Mouse (Mus musculus): ENCODE data around the gene Gm13030. TPM values are rescaled to one million over a fixed set of nuclear protein-coding genes. Genes with fewer than 3 reads are reported as not detected.
"Not testable (repeated sequence)": the region's sequence is repeated elsewhere in the genome, so short reads cannot be mapped to it uniquely, and the experiment has no call there.

Gm13030 gene
- total RNA-seq, 2 experiments from 2014 or later: not detected

DNA sequence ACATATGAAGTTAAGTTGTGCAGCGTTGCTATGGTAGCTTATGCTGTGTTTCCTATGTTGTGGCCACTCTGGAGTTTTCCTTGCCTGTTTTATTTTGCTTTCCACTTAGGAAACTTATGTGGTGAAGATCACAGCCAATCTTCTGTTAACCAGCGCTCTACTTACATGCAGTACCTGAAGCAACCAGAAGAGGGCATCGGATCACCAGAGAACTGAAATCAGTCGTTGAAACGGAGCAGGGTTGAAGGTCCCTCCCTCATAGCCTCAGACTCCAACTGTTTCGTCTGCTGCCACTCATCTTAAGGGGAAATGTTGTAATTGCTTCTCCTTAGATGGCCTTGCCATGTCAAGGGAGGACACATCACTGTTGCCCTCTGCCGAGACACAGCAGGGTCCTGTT is 7.4 kb downstream of the Gm13030 start:
- DNase-seq (ENCODE audit: low spot score in 2 of 2): peak; percentile 72 to 83

DNA sequence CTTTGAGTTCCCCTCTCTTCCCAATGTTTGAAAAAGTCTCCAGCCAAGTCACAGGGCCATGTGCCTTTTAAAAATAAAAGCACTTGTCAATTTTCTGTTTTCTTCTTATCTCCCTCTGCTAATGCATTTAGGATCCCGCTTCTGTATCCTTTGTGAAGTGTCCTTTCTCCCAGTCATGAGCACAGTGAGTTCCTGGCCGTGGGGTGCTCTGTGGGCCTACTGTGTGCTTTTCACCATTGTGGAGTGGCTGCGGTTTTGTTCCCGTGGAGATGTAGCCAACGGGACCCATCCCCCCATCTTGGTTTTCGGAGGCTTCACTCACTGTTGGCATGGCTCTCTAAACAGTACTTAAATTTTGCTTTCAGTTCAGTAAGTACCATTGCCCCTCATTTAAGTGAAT is 7.8 kb downstream of the Gm13030 start:
- DNase-seq (ENCODE audit: low spot score in 2 of 2): no peak

DNA sequence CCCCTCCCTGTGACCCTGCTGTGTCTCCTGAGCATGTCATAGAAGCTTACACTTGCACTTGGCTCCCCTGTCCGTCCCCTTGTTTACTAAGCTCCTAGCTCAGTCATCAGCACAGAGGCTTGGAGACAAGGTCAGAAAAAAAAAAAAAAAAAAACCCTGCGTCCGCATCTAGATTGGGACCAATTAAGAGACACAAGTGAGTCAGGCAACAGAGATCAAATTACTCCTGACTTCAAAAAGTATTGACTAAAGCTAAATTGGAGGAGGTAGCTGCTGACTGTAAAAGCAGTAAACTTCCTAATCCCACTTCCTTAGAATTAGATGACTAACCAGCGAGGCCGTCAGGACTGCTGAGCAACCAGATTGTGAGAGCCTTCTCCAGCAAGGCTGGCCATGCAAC is 8.7 kb downstream of the Gm13030 start:
- DNase-seq (ENCODE audit: low spot score in 2 of 2): no peak

DNA sequence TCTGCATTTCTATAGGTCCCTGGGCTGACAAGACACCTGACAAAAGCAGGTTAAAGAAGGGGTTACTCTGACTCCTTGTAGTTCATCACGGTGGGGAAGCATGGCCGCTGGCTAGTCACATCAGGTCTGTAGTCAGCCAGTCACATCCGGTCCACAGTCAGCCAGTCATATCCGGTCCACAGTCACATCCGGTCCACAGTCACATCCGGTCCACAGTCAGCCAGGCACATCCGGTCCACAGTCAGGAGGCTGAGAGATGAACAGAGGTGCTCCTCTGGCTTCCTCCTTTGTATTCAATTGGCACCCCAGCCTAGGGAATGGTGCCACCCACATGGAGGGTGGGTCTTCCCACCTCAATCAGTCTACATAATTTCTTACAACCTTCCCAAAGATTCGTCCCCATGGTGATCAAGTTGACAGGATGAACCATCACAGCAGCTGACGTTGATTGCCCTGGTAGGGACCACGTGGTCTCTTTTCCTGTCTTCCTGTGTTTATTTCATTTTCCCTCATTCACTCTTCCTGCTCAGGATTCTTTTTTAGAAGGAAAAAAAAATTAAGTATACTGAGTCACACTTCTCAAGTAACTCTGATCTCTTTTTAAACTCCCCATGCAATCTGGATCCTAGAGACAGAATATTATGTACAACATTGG is 10.3 kb downstream of the Gm13030 start, which contains the start of gene Pla2g5:
Gene Pla2g5, minus strand, starts transcription at position 139 of the 655 bp plus-strand sequence.
- no peak for DNase-seq (ENCODE audit: low spot score in 2 of 2)

DNA sequence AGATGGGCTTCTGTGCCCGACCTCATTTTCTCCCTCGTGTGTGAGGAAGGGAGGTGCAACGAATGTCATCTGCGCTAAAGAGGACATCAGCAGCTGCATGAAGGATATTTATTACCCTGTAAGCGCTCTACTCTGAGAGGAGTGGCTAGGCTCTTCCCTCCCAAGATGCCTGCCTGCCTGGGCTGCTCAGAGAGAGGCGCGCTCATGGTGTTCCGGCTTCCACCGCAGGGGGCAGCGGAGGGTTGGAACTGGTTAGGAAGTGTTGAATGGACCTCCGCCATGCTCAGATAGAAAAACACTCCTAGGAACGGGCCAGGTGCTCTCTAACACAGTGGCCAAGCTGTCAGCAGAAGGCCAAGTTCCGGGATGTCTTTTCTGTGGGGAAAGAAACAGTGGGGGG is 14.0 kb downstream of the Gm13030 start:
- DNase-seq (ENCODE audit: low spot score in 2 of 2): peak; percentile 80

DNA sequence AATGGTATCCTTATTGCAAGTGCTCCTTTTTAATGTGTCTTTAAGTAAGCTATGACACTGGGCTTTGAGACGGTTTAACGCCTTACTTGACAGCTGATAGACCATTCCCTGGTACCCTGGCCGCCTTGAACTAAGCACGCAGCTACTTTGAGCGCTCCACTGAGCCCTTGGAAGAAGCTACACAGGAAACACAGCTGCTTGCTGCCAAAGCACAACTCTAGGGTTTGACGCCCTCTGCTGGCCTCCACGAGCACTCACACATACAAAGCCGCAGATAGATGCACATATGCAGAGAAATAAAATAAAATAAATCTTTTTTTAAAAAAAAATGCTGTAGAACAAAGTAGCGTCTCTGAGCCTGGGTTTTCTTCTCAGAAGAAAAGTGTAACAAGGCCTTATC is 14.5 kb downstream of the Gm13030 start:
- DNase-seq (ENCODE audit: low spot score in 2 of 2): no peak

DNA sequence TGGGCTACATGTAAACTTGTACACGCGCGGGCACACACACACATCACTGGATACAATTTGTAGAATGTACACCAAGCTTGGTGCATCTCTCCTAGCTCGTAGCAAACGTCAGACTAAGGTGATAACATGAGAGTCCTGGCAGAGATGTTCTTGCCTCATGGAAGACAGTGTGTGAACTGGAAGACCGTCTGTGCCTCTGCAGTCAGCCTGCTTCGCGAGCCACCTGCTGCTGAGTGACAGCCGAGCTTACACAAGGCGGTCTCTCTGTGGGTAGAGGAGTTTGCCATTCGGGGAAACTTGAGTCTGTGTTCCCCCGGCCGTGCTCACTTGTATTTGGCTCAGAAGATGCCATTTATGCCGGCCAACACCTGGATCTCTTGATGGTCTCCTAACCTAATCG is 15.3 kb downstream of the Gm13030 start:
- peak in 1 of 2 experiments; percentile 45 for DNase-seq (ENCODE audit: low spot score in 2 of 2)

- DNase-seq (ENCODE audit: low spot score in 2 of 2): no peak
These were observed 16.2 kb downstream of the Gm13030 start for GRCm38 (mm10) chr4:138857576-138857975.

DNA sequence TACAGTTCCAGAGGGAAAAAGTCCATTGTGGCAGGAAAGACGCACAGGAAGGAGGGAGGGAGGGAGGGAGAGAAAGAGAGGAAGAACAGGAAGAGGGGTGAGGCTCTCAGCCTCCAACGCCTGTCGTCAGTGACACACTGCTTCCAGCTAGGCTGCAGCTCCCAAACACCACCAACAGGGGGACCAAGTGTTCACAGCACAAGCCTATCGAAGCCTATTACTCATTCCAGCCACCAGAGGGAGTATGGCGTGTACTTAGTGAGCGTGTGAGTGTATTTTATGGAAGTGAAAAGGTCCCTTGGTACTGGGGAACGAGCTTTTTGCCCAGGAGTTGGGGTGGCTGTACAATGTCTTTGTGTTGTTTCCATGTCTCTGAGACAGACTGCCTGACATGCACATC is 17.3 kb downstream of the Gm13030 start:
- DNase-seq (ENCODE audit: low spot score in 2 of 2): peak; percentile 70 to 78

GRCm38 (mm10) chr4:138855092-138855632 is 18.6 kb downstream of the Gm13030 start:
- no peak for DNase-seq (ENCODE audit: low spot score in 2 of 2)

GRCm38 (mm10) chr4:138852961-138853360 is 20.8 kb downstream of the Gm13030 start:
- DNase-seq (ENCODE audit: low spot score in 2 of 2): no peak

DNA sequence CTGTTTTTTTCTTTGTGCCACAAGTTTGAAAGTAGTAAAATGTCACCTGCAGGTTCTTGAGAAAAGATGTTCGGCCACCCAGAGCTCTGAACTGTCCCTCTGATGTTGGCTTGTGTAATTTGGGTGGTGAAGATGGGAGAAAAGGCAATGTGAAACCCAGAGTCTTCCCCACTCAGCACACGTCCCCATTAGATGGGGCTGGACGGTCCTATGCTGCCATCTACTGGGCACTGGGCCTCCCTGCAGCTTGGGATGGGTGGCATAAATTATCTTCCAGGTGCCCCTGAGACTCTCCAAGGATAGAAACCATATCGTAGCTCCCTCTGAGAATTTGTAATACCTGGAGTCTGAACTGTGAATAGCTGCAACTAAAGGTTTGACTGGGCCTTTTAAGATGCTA is 22.3 kb downstream of the Gm13030 start:
- peak; percentile 82 to 83 for DNase-seq (ENCODE audit: low spot score in 2 of 2)

GRCm38 (mm10) chr4:138841386-138841785 is 32.4 kb downstream of the Gm13030 start:
- peak; percentile 70 to 89 for DNase-seq (ENCODE audit: low spot score in 2 of 2)

- DNase-seq (ENCODE audit: low spot score in 2 of 2): no peak
These were observed 33.0 kb downstream of the Gm13030 start for GRCm38 (mm10) chr4:138840726-138841125.

DNA sequence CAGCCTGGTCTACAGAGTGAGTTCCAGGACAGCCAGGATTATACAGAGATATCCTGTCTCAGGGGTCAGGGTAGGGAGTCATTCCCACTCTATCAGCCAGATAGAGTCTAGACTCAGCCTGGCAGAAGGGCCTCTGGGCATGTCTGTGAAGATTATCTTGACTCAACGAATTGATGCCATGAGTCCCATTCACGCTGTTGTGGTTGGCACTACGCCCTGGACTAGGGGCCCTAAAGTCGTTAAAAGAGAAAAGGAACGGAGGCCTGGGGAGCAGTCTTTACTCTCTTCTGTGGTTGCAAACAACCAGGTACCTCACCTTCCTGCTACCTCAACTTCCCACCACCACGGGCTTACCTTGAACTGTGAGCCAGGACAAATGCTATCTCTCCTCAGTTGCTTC is 34.0 kb downstream of the Gm13030 start:
- no peak for DNase-seq (ENCODE audit: low spot score in 2 of 2)

GRCm38 (mm10) chr4:138827147-138827546 is 46.6 kb downstream of the Gm13030 start:
- no peak for DNase-seq (ENCODE audit: low spot score in 2 of 2)

DNA sequence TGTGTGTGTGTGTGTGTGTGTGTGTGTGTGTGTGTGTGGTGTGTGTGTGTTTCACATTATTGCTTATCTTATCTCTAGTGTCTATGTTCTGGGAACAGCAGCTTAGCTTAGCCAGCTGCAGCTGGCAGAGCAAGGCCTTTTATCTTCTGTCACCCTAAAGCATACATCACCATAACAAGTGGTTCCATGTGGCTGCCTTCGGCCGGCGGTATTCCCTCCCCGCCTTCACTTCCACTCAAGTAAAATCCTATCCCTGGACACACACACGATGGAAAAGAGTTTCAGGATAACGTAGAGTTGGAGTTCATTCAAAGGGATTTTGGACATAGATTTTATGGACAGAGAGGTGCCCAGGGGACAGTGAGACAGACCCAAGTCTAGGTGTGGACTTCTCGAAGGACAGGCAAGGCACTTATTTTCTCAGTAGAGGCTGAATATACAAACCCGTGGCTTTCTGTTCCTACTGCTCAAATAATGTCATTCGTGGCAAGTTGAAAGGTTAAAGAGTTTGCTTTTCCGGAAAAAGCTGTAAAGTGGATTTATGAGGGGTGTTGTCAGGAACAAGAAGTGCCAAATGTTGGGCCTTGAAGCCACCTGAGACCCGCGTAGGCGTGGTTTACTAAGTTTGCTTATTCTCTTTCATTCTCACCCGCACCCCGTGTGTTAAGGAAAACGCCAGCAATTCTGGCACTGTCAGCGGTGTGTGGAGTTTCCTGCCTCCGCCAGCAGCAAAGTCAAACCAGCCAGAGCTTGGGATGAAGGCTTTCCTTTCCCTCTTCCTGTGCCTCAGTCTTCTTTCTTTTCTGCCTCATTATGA is 47.8 kb downstream of the Gm13030 start:
- no peak for DNase-seq (ENCODE audit: low spot score in 2 of 2)

DNA sequence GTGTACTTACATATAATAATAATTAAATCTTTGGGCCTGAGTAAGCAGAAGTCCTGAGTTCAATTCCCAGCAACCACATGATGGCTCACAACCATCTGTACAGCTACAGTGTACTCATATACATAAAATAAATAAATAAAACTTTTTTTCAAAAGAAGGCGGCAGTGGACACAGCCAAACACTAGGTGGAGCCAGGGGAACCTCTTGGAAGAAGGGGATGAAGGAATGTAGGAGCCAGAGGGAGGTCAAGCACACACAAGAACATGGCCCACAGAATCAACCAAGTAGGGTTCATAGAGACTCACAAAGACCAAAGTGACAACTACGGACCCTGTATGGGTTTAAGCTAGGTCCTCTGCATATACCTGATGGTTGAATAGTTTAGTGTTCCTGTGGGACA is 49.1 kb downstream of the Gm13030 start:
- DNase-seq (ENCODE audit: low spot score in 2 of 2): no peak

- not testable (repeated sequence) for DNase-seq (ENCODE audit: low spot score in 2 of 2)
These were observed 49.6 kb downstream of the Gm13030 start for GRCm38 (mm10) chr4:138824161-138824560.

DNA sequence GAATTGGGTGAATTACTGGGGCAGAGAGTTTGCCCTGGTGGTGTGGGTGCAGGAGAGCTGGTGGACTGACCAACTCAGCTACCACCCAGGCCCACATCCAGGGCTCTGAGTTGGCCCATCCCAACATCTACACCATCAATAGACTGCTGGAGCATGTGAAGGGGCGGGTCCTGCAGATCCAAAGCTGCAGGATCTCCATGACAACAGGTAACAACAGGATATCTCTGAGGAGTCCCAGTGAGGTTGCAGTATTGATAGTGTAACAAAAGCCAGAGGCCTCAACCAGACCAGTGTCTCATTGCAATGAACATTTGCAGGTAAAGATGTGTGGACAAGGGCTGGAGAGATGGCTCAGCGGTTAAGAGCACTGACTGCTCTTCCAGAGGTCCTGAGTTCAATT is 52.7 kb downstream of the Gm13030 start:
- no peak for DNase-seq (ENCODE audit: low spot score in 2 of 2)

Measured in layer of hippocampus, postnatal 14 days (tissue).